Mouse (Mus musculus) thymus, postnatal 14 days (tissue): ENCODE results near the gene Insl5.
A peak's percentile ranks its signal among the peaks of the same experiment; 100 is the strongest.

ENCODE experiments used
- DNase-seq: peaks from one replicate; pipeline ENCODE4 v3.0.0; 2021

Gene Insl5

DNA sequence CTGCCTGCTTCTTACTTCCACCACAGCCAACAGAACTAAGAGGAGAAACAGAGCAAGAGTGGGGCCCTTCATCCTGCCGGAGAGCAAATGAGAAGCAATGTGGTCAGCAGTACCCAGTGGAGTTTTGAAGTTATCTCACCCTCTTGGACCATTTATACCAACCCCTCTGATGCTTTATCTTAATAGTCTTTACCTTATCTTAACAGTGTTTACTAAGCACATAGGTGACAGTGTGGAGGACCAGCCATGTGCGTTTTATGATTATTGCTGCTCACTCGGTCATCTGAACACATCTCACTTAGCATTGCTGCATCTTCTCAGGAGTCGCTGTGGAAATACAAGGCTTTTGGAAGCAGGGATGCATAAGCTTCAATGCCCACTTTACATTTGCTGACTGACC lies at the start of gene Insl5:
Gene Insl5, minus strand, starts transcription at position 222 of the 400 bp plus-strand sequence.
- DNase-seq, result no peak

DNA sequence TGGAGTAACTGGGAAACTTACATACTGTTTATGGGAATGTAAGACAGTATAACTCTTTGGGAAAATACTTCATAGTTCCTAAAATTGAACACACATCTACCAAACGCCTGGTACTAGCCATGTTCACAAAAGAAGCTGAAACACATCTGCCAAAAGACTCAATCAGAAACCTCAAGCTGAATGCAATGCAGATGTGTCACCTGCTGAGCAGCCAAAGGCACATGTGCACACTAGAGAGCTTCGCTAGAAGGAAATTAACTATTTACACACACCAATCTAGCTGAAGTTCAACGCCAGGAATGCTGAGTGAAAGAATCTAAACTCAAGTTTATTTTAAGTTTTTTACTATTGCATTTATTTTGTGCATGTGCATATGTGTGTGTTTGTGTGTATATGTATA lies 44.0 kb upstream of the Insl5 start:
- peak; percentile 55 for DNase-seq

DNA sequence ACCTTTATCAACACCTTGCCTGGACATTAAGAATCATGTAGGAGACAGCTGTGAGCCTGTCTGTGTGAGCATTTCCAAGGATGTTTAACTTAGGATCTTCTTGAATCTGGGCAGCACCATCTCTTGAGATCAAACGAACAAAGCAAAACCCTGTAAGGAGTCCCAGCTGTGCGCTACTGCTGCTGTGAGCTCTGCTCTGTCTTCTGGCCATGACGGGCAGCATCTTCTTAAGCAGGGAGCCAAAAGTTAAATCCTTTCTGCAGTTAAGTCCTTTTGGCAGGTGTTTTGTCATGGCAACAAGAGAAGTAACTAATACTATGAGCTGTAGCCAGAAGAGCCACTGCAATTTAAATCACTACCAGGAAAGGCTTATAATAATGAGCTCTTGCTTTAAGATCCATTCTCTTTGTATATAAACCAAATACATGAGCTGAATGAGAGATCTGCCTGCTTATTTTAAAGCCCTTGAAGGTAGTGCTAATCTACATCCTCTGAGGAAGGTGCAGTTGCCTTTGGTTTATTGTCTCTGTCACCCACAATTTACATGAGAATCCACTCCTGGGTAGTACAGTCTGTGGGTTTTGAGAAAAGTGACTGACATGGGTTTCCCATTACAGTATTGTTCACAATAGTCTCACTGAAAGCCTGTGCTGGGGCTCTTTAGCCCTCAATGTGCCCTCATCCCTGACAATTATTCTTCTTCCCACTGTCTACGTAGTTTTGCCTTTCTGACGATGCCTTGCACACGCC lies 41.4 kb upstream of the Insl5 start:
- DNase-seq, result peak; percentile 24

DNA sequence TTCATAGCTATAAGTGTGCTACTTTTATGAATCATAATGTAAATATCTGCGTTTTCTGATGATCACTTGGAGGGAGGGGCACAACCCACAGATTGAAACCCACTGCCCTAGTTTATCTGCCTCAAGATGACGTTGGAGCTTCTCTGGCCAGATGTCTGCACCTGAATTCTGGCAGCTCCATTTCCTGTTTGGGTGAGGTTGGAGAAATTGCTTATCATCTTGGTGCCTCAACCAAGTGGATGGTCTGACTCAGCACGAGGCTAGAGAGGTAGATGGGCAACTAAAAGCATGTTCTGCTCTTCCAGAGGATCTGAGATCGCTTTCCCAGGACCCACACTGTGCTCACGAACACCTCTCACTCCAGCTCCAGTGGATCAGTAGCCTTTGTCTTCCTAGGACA lies 38.3 kb upstream of the Insl5 start:
- peak; percentile 75 for DNase-seq

DNA sequence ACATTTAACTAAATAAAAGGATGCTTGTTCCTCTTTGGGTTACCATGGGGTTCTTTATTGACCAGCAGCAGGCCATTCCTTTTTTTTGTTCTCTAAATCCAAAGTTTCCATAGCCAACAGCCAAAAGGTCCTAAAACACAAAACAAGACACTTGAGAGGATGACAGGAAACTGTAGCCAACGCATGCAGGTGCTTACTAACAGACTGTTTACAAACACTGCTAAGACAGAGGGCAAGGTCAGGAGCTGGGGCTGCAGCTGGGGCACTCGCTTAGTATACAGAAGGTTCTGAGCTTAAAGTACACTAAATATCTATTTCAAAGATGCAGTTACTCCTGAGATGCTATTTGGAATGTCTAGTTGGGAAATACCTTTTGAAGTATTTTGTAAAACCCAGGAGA lies 37.8 kb upstream of the Insl5 start:
- peak; percentile 59 for DNase-seq

DNA sequence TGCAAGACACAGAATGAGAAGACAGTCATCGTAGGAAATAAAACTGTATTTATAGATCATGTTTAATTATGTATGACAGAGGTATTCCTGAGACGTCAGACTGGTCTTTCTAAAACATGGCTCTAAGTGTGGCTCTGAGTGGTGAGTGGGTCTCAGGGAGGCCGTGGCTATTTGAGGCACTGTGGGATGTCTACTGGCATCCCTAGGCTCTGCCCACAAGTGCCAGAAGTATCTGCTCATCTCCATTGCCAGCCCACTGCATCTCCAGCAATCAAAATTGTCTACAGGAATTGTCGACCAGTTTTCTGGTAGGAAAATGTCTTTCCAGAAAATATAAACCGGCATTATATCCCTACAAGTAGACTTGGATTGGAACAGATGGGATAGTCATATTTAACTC lies 30.3 kb upstream of the Insl5 start:
- no peak for DNase-seq

DNA sequence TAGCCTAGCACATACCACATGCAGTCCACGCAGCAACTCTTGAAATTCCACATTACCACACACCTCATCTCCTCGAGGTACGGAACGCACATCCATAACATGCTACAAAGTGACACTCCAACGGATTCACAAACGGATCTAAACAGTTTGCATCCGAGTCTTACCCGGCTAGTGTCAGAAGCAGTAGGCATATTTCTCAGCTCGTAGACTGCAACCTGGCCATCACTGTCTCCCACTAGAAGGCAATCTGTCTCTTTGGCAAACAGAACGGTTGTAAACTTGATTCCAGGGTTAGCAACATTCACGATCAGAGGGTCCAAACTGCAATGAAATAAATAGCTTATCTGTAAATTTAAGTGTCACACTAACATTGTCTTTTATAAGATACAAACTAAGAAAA lies 21.4 kb upstream of the Insl5 start:
- DNase-seq, result no peak

DNA sequence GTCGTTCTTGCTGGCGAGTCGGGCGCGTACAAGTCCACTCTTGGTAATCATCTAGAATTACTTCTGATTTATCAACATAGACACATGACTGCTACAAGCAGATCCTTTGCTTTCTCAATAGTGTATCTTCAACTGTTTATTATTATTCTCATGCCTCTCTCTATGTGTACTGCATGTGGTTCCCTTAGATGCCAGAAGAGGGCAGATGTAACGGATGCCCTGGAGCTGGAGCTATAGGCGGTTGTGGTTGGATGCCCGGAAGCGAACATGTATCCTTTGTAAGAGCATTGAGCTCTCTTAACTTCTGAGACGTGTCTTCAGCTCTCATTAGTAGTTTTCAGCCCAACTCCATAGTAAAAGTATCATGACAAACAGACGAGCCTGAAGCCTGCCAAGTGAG lies 16.4 kb upstream of the Insl5 start:
- no peak for DNase-seq

DNA sequence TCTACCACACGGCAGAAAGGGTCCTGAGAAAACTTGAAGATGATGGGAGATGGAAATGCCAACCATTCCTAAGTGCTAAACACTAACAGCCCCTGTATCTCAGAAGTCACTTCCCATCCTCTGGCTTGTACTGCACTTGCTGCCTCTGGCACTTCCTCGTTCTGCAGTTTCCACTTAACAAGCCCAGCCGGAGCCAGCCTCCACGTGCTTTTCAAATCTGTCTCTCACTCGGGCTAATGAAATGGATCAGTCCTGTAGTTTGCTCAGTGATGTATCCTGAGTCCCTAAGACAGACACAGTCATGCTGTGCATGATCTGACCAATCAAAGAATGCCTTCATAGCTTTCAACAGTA lies 13.2 kb upstream of the Insl5 start:
- peak; percentile 45 for DNase-seq

DNA sequence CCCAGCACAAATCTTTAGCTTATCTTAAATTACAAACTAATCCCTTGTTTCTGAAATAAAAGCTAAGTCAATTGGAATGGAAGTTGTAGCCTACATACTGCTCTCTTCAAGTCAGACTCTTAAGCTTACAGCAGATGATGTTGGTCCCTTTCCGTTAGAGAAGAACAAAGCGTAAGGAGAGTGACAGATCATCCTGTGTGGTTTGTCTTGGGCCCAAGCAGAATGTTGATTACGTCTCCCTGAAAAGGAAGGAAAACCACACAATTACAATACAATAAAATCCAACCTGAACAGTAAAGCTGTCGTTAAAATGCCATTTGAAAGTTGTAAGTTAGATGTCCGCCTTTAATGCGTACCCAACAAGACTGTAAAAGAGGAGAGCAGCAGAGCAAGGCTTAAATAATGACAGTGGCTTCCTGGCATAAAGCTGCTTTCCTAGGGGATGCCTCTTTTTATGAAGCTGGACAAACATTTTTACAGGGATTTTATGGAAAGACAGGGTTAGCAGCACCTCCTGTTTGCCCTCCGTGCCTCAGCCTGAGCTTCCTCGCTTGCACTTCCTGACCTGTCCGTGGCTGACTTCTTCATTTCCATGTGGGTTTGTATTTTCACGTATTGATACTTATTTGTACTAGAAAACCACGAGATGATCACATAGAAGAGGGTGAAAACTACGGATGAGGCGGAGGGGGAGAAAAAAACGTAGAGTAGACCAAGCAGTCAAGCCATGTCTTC lies 12.6 kb upstream of the Insl5 start:
- DNase-seq, result peak; percentile 41

DNA sequence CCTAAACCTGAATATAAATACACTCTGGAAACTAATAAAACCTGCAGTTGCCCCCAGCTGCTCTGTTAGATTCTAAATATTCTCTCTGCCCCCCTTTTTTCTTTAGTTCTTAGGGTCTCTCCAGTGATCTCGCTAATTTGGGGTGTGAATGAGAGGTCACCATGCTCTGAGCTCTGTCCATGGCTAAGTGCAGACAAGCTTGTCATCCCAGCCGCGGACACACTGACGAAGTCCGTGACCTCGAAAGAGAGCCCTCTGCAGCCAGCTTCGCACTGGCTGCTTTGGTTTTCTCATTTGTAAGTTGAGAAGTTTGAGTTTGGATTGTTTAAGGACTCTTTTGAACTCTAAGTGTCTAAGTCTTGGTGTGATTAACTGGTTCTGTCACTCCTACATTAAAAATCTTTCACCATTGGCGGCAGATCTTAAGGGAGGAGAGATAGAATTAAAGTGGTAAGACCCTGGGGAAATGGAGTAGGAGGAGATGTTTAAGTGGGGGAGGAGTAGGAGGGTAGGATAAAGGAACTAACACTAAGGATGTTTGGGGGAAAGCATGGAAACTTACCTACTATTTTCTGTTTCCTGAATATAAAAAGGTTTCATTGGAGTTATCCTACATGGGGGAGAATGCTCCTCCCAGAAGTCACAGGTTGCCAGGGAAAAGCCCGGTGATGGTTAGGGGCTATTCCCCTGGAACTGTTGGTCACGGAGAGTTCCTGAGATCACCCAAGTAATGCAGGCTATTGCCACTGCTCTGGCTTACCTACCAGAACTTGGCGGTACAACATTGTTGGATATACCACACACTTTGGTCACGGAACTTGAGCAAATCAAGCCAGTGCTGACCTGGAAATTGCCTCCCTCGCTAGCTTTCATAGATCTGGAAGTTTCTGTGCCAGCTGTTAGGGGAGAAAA lies 1.8 kb upstream of the Insl5 start:
- DNase-seq, result no peak

DNA sequence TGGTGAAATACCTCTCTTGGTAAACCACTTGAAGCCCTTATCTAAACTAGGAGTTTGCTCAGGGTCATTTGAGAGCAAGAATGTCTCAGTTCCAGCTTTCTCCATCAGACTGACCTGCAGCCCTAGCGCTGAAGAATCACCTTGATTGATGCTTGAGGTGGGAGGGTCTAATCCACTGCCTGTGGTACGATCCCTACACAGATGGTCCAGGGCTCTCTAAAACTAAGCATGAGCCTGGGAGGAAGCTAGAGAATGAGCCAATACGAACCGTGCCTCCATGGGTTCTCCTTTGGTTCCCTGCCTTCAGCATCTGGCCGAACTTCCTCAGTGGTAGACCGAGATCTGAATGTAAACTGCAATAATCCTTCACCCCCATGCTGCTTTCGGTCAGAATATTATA lies 1.1 kb upstream of the Insl5 start:
- DNase-seq, result no peak

DNA sequence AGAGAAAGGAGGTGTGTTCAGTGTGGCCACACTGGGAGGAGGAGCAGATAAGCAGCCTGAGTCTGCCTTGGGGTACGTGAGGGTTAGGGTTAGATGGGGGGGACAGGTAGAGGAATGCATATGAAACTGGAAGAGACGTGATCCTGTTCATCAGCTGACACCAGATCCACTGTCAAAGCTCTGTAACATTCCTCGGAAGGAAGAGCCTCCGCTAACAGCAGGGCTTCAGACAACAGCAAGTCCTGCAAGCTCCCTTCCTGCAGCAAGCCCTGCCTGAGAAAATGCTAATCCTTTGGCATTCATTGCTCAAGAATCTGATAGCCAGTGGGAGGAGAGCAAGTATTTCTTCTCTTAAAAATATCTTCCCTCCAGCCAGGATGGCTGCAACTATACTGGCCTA lies 13.2 kb downstream of the Insl5 start:
- DNase-seq, result no peak

DNA sequence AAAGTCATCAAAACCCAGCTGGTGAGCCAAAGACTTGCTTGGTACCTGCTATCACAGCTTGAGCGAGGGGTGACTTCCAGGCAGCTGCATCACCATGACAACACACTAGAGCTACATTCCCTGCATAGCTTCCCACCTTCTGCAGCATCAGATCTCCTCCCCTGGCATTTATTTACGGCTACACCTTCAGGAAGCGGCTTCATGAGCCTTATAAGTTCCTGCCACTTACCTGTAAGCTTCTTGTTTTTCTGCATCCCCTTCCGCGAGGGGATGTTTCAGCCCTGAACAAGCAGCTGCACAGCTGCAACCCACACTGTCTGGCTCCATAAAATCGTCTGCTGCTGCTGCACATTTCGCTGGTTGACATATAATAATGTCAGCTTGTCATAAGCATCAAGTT lies 14.8 kb downstream of the Insl5 start:
- DNase-seq, result peak; percentile 72

DNA sequence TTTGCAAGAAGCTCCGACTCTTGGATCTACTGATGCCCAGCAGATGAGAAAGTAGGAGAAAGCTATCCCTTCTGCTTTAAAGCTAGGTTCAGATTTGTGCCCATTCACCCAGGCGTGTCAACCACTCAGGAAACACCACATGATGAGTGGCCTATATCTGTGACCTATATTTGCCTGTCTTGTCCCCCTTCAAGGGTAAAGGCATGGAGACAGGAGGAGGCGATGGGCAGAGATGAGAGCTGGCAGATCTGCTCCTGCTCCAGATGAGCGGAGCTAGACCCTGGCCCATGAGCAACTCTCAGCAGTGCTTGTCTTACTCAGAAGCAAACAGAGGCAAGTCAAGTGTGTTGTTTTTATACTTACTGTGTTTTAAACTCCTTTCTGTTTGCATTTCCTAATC lies 15.9 kb downstream of the Insl5 start:
- DNase-seq, result peak; percentile 53

DNA sequence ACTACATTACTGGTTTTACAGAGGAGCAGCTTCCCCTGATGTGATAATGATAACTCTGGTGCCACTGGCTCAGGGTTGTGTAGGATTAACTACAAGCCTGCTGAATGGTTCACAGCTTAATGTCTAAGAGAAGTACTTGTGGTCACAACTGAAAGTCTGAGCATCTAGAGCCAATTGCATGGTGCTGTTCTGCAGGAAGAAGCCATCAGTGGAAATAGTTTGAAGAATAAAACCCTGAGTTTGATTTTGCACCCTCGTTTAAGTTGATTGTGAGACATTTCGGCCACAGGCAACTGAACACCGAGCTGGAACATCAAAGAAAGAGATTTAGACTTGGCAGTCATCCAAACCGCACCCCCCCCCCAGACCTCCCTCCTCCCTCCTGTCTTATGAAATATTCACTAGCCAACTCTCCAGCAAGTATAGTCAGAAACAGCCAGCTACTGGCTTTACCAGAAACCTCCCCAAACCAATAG lies 19.7 kb downstream of the Insl5 start:
- peak; percentile 48 for DNase-seq

DNA sequence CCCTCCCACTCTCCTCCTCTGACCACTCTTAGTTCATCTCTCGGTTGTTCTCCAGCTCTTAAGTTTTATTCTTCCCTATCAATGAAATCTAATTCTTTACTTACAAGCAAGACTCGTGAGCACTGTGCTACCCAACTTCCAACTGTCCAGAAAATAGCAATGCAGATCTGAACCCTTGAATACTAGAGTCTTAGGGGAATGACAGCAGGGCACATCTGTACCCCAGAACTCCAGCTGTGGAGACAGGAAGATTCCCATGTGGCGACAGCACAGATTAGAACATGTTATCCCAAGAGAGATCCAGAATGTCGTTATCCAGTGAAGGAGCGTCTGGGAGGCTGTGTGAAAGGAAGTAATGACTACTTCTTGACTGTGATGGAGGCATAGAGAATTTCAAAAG lies 20.4 kb downstream of the Insl5 start:
- DNase-seq, result peak; percentile 4

DNA sequence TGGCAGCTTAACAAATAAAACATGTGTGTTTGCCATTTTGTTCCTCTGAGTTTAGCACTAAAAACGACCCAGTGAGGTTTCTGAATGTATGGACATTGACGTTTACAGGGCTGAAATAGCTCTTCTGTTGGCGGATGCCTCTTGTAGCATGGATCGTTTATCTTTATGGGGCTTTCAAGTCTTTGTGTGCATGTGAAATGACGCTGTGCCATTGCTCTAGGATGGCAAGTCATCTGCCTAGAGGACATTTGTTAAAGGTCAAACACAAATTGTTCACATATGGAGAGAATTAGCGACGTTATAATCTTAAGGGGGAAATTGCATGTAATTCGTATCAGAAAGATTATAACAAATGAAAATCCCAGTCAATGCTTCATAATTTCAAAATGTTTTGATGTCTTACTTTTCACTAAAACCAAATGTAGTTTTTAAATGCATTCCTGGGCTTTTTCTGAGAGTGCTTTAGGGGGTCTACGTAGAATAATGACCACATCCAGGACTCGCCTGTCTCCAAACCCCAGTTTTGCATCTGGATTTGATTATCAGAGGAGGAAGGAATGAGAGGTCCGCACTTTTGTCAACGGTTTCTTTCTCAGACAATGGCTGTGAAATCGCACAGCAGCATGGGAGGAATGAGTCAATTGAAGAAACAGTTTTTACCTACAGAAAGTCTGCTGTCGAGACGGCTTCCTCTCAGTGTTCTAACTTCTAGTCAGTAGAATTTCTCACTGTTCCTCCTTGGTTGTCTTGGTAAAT lies 21.3 kb downstream of the Insl5 start:
- peak; percentile 2 for DNase-seq

DNA sequence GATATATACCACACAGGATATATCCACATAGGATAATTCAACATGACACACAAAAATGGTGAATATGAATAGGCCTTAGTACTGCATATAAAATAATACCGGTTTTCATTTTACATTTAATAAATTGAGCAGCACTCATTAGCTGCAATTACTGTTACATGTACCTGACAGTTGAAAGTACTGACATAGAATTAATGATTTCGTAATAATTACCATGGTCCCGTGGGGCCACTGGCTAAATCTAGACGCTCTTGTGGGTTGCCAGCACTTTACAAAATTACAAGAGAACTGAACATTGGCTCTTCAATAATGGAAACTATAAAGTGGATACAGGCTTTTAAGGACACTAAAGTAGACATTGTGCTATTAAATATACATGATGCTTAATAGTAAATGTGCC lies 22.0 kb downstream of the Insl5 start:
- DNase-seq, result peak; percentile 0

DNA sequence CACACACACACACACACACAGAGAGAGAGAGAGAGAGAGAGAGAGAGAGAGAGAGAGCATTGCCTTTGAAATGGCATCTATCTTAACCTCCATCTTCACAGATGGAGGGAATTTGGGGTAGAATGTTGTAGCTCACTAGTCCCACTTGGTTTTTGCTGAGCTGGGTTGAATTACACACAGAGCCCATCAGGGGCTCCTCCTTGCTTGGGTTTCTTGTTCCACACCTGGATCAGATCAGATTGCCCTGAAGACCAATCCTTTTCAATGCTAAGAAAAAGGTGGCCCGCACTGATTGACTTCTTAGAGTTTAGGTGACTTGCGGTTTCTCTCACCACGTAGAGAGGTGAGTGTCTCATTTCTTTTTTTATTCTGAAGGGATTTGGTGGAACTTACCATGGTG lies 35.0 kb downstream of the Insl5 start:
- peak; percentile 65 for DNase-seq

DNA sequence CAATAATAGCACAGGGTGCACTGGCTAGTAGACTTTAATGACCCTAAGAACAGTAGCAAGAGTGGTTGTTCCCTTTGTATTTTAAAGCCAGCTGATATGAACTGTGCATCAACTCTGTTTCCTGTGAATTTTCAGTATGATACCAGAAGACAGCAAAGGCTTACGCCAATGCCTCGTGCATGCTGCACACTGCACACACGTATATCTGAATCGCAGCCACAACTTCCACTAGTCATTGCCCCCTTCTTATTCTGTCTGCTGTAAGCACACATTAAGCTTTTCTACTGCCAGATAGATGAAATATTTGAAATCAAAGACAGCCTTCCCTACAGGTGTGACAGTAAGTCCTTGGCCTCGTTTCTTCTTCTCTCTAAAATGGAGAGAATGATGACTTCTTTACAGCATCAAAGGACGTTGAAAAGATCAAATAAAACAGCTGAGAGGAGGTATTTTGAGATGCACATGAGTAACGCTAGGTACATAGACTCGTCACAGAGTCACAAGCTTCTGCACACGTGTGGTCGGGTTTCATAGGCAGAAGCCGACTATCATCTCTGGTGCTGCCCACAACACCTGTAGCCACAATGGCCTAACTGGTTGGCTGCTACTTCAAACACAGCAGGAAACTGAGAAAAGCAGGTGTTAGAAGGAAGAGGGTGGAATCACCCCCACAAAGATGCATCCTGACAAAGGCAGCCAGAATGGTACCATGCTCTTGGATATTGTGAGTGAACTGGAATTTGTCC lies 35.9 kb downstream of the Insl5 start:
- DNase-seq, result peak; percentile 79

DNA sequence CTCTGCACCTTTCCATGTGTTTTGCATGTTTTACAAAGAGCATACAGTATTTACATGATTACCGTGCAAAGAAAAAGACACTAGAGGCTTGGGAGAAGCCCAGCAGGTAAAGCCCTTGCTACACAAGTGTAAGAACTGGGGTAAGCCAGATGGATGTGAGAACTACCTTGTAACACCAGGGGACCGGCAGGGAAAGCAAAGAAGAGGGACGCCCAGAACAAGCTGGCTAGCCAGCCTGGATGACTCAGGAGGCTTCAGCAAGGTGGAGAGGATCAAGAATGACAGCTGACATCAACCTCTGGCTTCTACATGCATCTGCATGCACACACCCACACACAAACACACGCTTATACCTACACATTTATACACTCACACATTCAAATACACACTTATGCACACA lies 36.6 kb downstream of the Insl5 start:
- DNase-seq, result peak; percentile 63
